Mouse (Mus musculus): ENCODE data around the gene Ly6g6f. TPM values are rescaled to one million over a fixed set of nuclear protein-coding genes. Genes with fewer than 3 reads are reported as not detected.

Gene Ly6g6f
- total RNA-seq (2014; rRNA removed) (0.23 TPM in 1 of 2 replicates, not detected in the other), polyA plus RNA-seq (2015; fragmentation: Nextera tagmentation; extraction: Ambion mirVana) (not detected in 2 replicates)

DNA sequence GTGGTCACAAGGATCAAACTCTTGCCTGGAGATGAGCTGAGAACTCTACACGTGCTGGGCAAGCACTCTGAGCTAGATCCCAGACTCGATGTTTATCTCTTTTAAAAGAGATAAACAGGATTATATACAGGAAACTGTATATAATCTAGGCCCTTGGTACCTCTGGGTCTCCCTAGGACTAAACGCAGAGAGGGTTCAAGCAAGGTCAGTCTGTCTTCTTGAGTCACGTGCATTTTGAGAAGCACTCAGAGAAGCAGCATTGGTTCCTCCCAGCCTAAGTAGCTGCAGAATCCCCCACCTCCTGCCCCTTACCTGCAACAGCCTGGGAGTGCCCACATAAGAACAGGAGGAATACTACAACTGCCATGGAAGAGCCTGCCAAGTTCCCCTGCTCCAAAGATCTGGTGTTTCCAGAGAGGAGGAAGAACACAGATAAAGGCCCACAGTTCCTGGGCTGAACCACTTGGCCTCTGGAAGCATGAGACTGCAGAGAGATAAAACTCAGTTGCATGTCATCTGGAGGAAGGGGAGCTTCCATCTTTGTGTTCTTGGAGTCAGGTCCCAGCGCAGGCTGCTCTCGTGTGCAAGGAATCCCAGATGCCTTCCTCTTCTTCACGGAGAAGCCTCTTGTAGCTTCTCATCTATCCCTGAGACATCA lies at the start of gene Ly6g6f:
Gene Ly6g6f, minus strand, starts transcription at position 403 of the 658 bp plus-strand sequence.
- ATAC-seq (no peak), DNase-seq (no peak)
- no peak within 1 kb of the TSS for H3K4me3 ChIP-seq (ENCODE audit: low read depth, low read length)
- no peak within 1 kb of the TSS for H3K27ac ChIP-seq (ENCODE audit: low read depth, low read length)
- no peak within 1 kb of the TSS for H3K9ac ChIP-seq
- no peaks in the 10 kb centered on the region for H3K27me3 ChIP-seq (ENCODE audit: insufficient read depth, low read length)
- no peaks in the 10 kb centered on the region for H3K9me3 ChIP-seq (ENCODE audit: low read length)
- no peaks in the 10 kb centered on the region for H3K36me3 ChIP-seq (ENCODE audit: insufficient read depth)
- H3K4me2 ChIP-seq (ENCODE audit: low read depth) = no peak within 1 kb of the TSS
- no peak for TF ChIP-seq CTCF (IDR thresholded peaks at IDR 0.05; ENCODE audit: low read depth)
- peaks cover 3% of the 10 kb centered on the region; the same call in 1 of the 2 replicates for H3K4me1 ChIP-seq (ENCODE audit: insufficient read depth)
- WGBS = 84% methylated on average over 7 of the region's 7 CpGs

DNA sequence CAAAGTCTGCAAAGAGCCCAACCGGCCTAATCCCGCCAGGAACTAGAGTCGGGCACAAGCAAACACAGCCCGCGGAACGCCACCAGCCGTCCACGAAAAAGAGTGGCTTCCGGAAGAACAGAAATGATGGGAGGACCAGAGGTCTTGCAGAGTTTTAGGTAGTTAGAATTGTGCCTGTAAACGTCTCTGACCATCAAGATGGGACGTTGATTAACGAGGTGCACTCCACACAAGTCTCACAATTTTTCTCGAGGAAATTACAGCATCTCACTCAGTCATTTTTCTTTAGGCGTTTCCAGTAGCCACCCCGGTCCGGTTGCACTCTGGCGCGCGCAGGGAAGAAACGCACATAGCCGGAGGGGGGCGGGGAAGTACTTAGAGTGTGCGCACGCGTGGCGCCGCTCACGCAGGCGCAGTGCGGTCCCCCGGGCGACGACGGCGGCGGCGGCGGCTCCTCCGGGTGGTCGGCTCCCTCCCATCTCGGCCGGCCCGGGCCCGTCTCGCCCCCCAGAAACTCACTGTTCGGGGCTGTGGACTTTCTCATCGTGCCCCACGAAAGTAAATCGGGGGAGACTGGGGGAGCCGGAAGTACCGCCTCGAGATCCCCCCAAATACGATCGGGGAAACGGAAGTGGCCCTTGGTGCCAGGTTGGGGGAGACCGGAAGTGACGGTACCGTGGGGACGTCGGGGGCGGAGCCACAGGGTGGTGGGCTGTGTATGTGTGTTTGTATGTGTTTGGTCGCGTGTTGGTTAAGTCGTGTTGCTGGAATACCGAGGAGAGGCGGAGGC lies 49.6 kb upstream of the Ly6g6f start, which contains the start of gene Bag6:
Gene Bag6, plus strand, starts transcription at position 378 of the 790 bp plus-strand sequence.
- Histone ChIP-seq H3K9me3 (ENCODE audit: low read length) (no peaks in the 10 kb centered on the region), H3K27me3 (ENCODE audit: insufficient read depth, low read length) (no peaks in the 10 kb centered on the region), H3K36me3 (ENCODE audit: insufficient read depth) (peaks cover 18% of the 10 kb centered on the region), H3K4me3 (ENCODE audit: low read depth, low read length) (peak within 1 kb of the TSS; percentile 92), H3K9ac (peak within 1 kb of the TSS; percentile 73), H3K4me2 (ENCODE audit: low read depth) (peak within 1 kb of the TSS; percentile 83), H3K27ac (ENCODE audit: low read depth, low read length) (peak within 1 kb of the TSS; percentile 90), H3K4me1 (ENCODE audit: insufficient read depth) (peaks cover 7% of the 10 kb centered on the region)
- DNase-seq (peak; percentile 99), ATAC-seq (peak; percentile 94)
- TF ChIP-seq CTCF (IDR thresholded peaks at IDR 0.05; ENCODE audit: low read depth) = peak; percentile 10; the same call in 1 of the 2 replicates
- under 1% methylated on average over 66 of the region's 66 CpGs for WGBS

DNA sequence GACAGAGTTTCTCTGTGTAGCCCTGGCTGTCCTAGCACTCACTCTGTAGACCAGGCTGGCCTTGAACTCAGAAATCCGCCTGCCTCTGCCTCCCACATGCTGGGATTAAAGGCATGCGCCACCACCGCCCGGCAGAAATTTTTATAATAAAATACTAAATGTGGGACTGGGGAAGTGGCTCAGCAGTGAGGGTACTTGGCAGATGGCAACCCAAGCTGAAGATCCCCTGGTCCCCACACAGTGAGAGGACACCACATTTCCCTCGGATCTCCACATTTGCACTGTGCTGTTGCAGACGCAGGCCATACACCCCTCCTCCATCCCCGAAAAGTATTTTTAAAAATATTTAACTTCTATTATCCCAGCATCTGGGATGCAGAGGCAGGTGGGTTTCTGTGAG lies 48.1 kb upstream of the Ly6g6f start:
- no peak overlapping the region for H3K4me3 ChIP-seq (ENCODE audit: low read depth, low read length)
- peaks cover 7% of the 10 kb centered on the region for H3K4me1 ChIP-seq (ENCODE audit: insufficient read depth)
- ATAC-seq (no peak), DNase-seq (no peak)
- no peak overlapping the region for H3K4me2 ChIP-seq (ENCODE audit: low read depth)
- no peak for TF ChIP-seq CTCF (IDR thresholded peaks at IDR 0.05; ENCODE audit: low read depth)
- peaks cover 3% of the 10 kb centered on the region; the same call in 1 of the 2 replicates for H3K36me3 ChIP-seq (ENCODE audit: insufficient read depth)
- H3K27me3 ChIP-seq (ENCODE audit: insufficient read depth, low read length) = no peaks in the 10 kb centered on the region
- no peak overlapping the region for H3K9ac ChIP-seq
- H3K27ac ChIP-seq (ENCODE audit: low read depth, low read length) = no peak overlapping the region
- 95% methylated on average over 7 of the region's 7 CpGs for WGBS
- H3K9me3 ChIP-seq (ENCODE audit: low read length) = no peaks in the 10 kb centered on the region

DNA sequence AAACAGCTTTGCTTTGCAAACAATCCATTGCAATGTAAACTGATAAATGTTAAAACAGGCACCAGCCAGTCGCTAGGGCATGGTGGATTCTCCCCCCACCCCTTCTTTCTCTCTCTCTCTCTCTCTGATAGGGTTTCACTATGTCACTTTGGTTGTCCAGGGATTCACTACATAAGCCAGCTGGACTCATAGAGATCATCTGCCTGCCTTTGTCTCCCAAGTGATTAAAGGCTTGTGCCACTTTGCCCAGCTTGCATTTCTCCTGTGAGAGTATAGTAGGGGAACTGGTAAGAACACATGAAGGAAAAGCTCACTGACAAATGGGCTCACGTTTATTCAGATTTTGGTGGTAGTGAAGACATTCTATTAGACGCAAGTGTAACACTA lies 46.8 kb upstream of the Ly6g6f start:
- WGBS = 74% methylated on average over 3 of the region's 3 CpGs
- ATAC-seq = no peak
- H3K27ac ChIP-seq (ENCODE audit: low read depth, low read length) = no peak overlapping the region
- DNase-seq = no peak
- no peaks in the 10 kb centered on the region for H3K36me3 ChIP-seq (ENCODE audit: insufficient read depth)
- H3K9me3 ChIP-seq (ENCODE audit: low read length) = no peaks in the 10 kb centered on the region
- no peak overlapping the region for H3K4me3 ChIP-seq (ENCODE audit: low read depth, low read length)
- H3K27me3 ChIP-seq (ENCODE audit: insufficient read depth, low read length) = no peaks in the 10 kb centered on the region
- H3K4me1 ChIP-seq (ENCODE audit: insufficient read depth) = peaks cover 8% of the 10 kb centered on the region
- no peak overlapping the region for H3K4me2 ChIP-seq (ENCODE audit: low read depth)
- no peak for TF ChIP-seq CTCF (IDR thresholded peaks at IDR 0.05; ENCODE audit: low read depth)
- H3K9ac ChIP-seq = no peak overlapping the region

DNA sequence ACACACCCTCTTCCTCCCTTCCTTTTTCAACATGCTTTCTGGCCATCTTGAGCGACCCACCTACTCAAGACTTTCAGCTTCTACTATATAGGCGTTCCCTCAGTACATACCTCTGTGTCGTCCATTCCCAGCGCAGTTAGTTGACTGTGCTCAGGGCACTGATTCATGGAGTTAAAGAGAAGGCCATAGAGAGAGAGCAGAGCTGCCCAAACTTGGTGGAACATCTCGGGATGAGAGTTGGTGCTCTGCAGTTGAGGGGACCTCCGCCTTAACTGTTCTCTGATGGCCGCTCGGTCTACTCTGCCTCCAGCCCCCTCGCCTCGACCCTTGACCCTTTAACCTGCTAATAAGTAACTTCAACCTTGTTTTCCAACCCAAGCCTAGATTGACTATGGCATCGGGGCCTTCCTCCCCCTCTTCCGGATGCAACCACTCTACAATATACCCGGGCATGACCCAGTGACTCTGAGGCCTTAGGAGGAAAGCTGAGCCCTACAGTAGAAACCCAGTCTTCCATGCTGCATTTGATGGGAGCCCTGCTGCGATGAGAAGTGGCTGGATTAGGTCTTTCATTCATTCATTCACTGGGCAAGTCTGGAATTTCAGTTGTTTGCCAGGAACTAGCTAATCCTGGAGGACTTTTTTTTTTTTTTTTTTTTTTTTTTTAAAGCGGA lies 46.2 kb upstream of the Ly6g6f start, which contains the start of gene Apom:
Gene Apom, minus strand, starts transcription at position 551 of the 674 bp plus-strand sequence.
- Histone ChIP-seq H3K4me1 (ENCODE audit: insufficient read depth) (peaks cover 10% of the 10 kb centered on the region), H3K4me2 (ENCODE audit: low read depth) (no peak within 1 kb of the TSS), H3K9me3 (ENCODE audit: low read length) (no peaks in the 10 kb centered on the region), H3K27me3 (ENCODE audit: insufficient read depth, low read length) (no peaks in the 10 kb centered on the region), H3K27ac (ENCODE audit: low read depth, low read length) (no peak within 1 kb of the TSS), H3K4me3 (ENCODE audit: low read depth, low read length) (no peak within 1 kb of the TSS), H3K9ac (no peak within 1 kb of the TSS), H3K36me3 (ENCODE audit: insufficient read depth) (no peaks in the 10 kb centered on the region)
- DNase-seq = no peak
- no peak for ATAC-seq
- WGBS = 82% methylated on average over 15 of the region's 15 CpGs
- TF ChIP-seq CTCF (IDR thresholded peaks at IDR 0.05; ENCODE audit: low read depth) = no peak

DNA sequence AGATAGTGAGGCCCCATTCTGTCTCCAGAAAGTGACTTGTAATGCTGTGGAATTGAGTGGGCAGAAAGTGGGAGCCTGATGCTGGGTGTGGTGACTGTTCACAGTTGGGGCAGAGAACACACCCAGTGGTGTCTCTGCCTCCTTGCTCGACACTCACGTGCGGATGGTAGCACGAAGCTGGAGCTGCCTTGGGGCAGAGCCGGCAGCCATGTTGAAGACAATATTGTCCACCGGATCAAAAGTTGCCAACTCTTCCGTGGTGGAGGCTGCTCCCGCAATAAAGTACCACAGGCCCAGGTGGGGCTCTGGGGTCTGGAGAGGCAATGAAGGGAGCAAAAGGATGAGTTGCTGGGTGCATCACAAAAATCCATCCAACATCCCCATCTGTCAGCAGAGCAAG lies 45.6 kb upstream of the Ly6g6f start:
- Histone ChIP-seq H3K4me3 (ENCODE audit: low read depth, low read length) (no peak overlapping the region), H3K36me3 (ENCODE audit: insufficient read depth) (no peaks in the 10 kb centered on the region), H3K4me1 (ENCODE audit: insufficient read depth) (peaks cover 8% of the 10 kb centered on the region), H3K9me3 (ENCODE audit: low read length) (no peaks in the 10 kb centered on the region), H3K27me3 (ENCODE audit: insufficient read depth, low read length) (no peaks in the 10 kb centered on the region), H3K9ac (no peak overlapping the region), H3K4me2 (ENCODE audit: low read depth) (no peak overlapping the region), H3K27ac (ENCODE audit: low read depth, low read length) (no peak overlapping the region)
- DNase-seq (no peak), ATAC-seq (no peak)
- WGBS = 90% methylated on average over 8 of the region's 8 CpGs
- TF ChIP-seq CTCF (IDR thresholded peaks at IDR 0.05; ENCODE audit: low read depth) = no peak
